Comparison of ENCODE assay signal across 8 mouse cellular contexts in the genomic region with DNA sequence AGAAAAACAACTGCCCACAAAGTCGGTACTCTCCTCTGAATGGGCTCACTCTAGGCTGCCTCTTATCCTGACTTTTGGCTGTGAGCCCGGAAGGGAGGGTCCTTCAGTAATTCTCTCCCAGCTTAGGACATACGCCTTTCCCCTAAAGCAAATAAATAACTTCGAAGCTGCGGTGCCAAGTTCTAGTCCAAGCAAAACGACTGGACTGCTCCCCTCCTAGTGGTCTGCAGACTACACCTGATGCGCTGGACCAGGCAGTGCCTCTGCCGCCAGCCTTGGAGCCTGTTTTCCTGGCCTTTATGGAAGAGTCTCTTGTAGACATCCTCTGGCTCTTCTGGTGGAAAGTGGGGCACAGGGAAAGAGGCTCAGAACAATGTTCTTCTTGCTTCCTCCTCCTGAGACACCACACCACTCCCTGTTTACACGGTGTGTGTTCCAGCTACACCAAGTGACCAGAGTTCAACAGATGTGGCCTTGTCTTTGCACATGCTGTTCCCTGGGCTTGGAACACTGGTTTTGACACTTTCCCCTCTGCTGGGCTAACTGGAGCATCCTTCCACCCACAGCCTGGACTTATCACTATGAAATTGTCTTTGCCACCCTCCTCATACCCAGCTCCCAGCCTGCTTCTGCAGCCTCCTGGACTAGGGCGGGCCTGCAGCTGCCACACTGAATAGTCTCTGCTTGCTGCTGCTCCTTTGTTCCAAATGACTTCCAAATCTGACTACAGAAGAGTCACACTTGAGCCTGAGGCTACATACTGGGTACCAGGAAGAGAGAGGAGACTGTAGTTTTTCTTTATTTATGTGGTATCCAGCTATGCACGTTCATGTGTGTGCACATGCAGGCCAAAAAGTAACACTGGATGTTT. TPM values are rescaled to one million over a fixed set of nuclear protein-coding genes. Genes with fewer than 3 reads are reported as not detected.
DNase-seq lines count a peak whose midpoint lies in the region; ATAC-seq and TF ChIP-seq lines count a peak whose summit lies in the region.

No protein-coding gene starts in this region.

- no peak overlapping the region for H3K4me2 ChIP-seq in forebrain, embryonic 13.5 days
- no peak overlapping the region for H3K4me2 ChIP-seq in midbrain, embryonic 13.5 days (replicated peaks)

- intact Hi-C loops in heart, postnatal 25 days (cut with DNase I): no loop called here

- TF ChIP-seq POLR2A in thymus, adult 2 months (IDR thresholded peaks at IDR 0.05; ENCODE audit: control insufficient read depth, extremely low read depth, insufficient read depth, low read length, poor library complexity): no peak

- peak; percentile 66; the same call in 1 of the 2 replicates for ATAC-seq in forebrain, embryonic 13.5 days
- ATAC-seq in midbrain, embryonic 13.5 days: 0 out of 2 replicates have a peak, but pooled peaks have one; percentile 35

- no peak overlapping the region for H3K9ac ChIP-seq in forebrain, embryonic 13.5 days
- 0 out of 2 replicates have a peak overlapping the region, but pooled peaks have one; percentile 1 for H3K9ac ChIP-seq in midbrain, embryonic 13.5 days (replicated peaks)

- H3K4me1 ChIP-seq in thymus, adult 2 months (replicated peaks; ENCODE audit: control insufficient read depth, insufficient read depth, low read length): peaks cover 80% of the 10 kb centered on the region
- peaks cover 29% of the 10 kb centered on the region for H3K4me1 ChIP-seq in forebrain, embryonic 13.5 days
- peaks cover 32% of the 10 kb centered on the region for H3K4me1 ChIP-seq in midbrain, embryonic 13.5 days (replicated peaks)

- DNase-seq in thymus, adult 2 months: no peak
- DNase-seq in thymus, postnatal 14 days: no peak
- DNase-seq in heart, postnatal 25 days (ENCODE audit: low spot score): peak; percentile 79
- peak; percentile 93 to 96 for DNase-seq in kidney, postnatal 36 days
- peak; percentile 80 to 85 for DNase-seq in urinary bladder, postnatal 4 days (ENCODE audit: low spot score in 2 of 2)
- no peak for DNase-seq in embryo, embryonic 11 days

- TF ChIP-seq CTCF in thymus, adult 2 months (IDR thresholded peaks at IDR 0.05; ENCODE audit: borderline replicate concordance, control insufficient read depth, extremely low read depth, insufficient read depth, low read length, poor library complexity): no peak

- no peaks in the 10 kb centered on the region for H3K36me3 ChIP-seq in thymus, adult 2 months (ENCODE audit: control insufficient read depth, insufficient read depth, low read length)
- peaks cover 7% of the 10 kb centered on the region for H3K36me3 ChIP-seq in forebrain, embryonic 13.5 days (ENCODE audit: poor library complexity, severe bottlenecking)
- H3K36me3 ChIP-seq in midbrain, embryonic 13.5 days: peaks cover 8% of the 10 kb centered on the region

- H3K27me3 ChIP-seq in thymus, adult 2 months (ENCODE audit: control insufficient read depth, insufficient read depth, low read length): no peaks in the 10 kb centered on the region
- no peaks in the 10 kb centered on the region for H3K27me3 ChIP-seq in forebrain, embryonic 13.5 days
- no peaks in the 10 kb centered on the region for H3K27me3 ChIP-seq in midbrain, embryonic 13.5 days

- H3K27ac ChIP-seq in thymus, adult 2 months (ENCODE audit: control insufficient read depth, insufficient read depth, low read length): peak overlapping the region; percentile 39; the same call in 1 of the 2 replicates
- peak overlapping the region; percentile 66 for H3K27ac ChIP-seq in forebrain, embryonic 13.5 days
- peak overlapping the region; percentile 78 for H3K27ac ChIP-seq in midbrain, embryonic 13.5 days

- H3K9me3 ChIP-seq in forebrain, embryonic 13.5 days (replicated peaks): no peaks in the 10 kb centered on the region
- H3K9me3 ChIP-seq in midbrain, embryonic 13.5 days: no peaks in the 10 kb centered on the region

- WGBS in thymus, adult 2 months: 77% methylated on average over 11 of the region's 11 CpGs
- WGBS in forebrain, embryonic 13.5 days: 37% methylated on average over 11 of the region's 11 CpGs
- 52% methylated on average over 11 of the region's 11 CpGs for WGBS in midbrain, embryonic 13.5 days

- H3K4me3 ChIP-seq in thymus, adult 2 months (ENCODE audit: control insufficient read depth, insufficient read depth, low read length): no peak overlapping the region
- no peak overlapping the region for H3K4me3 ChIP-seq in forebrain, embryonic 13.5 days
- no peak overlapping the region for H3K4me3 ChIP-seq in midbrain, embryonic 13.5 days (replicated peaks)

RNA-seq across cellular contexts. Expression of a gene that starts 23.5 kb away (rescaled TPM):
- 24.2 and 26.2 TPM in 2 replicates for polyA plus RNA-seq in thymus, adult 2 months (2012; rRNA removed)
- polyA plus RNA-seq in forebrain, embryonic 13.5 days (2015; fragmentation: Nextera tagmentation; extraction: Ambion mirVana): 42.1 and 43.1 TPM in 2 replicates
- total RNA-seq in heart, postnatal 25 days (2021): 10 to 100 TPM; 20.5 to 23.1 TPM
- polyA plus RNA-seq in midbrain, embryonic 13.5 days (2015; fragmentation: Nextera tagmentation; extraction: Ambion mirVana): 49.5 and 50.6 TPM in 2 replicates

RNA-seq across cellular contexts. Expression of a gene that starts 23.8 kb away (rescaled TPM):
- 108 and 136 TPM in 2 replicates for polyA plus RNA-seq in thymus, adult 2 months (2012; rRNA removed)
- polyA plus RNA-seq in forebrain, embryonic 13.5 days (2015; fragmentation: Nextera tagmentation; extraction: Ambion mirVana): 122 TPM in 2 replicates
- 10 to 100 TPM; 62.1 to 67.4 TPM for total RNA-seq in heart, postnatal 25 days (2021)
- polyA plus RNA-seq in midbrain, embryonic 13.5 days (2015; fragmentation: Nextera tagmentation; extraction: Ambion mirVana): 121 TPM in 2 replicates

RNA-seq across cellular contexts. Expression of a gene that starts 27.5 kb away (rescaled TPM):
- polyA plus RNA-seq in thymus, adult 2 months (2012; rRNA removed): 157 and 190 TPM in 2 replicates
- 69.3 and 71.3 TPM in 2 replicates for polyA plus RNA-seq in forebrain, embryonic 13.5 days (2015; fragmentation: Nextera tagmentation; extraction: Ambion mirVana)
- total RNA-seq in heart, postnatal 25 days (2021): 10 to 100 TPM; 41.8 to 77.1 TPM
- polyA plus RNA-seq in midbrain, embryonic 13.5 days (2015; fragmentation: Nextera tagmentation; extraction: Ambion mirVana): 48.5 and 58.7 TPM in 2 replicates

Comparison
In these comparisons a context has a peak if more than half of its experiments do, and no peak if none do; other contexts are left out.
1. DNase-seq: peak in heart, postnatal 25 days (single experiment), kidney, postnatal 36 days (2 of 2) and urinary bladder, postnatal 4 days (2 of 2); none in thymus, adult 2 months (single experiment), thymus, postnatal 14 days (single experiment) and embryo, embryonic 11 days (single experiment).
2. Peak in every context shown above with its lines, with median percentiles within 50 percentile points of each other: H3K27ac ChIP-seq.